Mouse (Mus musculus) spleen, adult 2 months (tissue): ENCODE measurements at regions not wholly inside any gene's neighbourhood (a gene's known extent, or its start where the extent isn't known, plus 50 kb on each side); places are given as distances from the start of the nearest gene placed in this dataset.

Source experiments
- CTCF ChIP-seq: fragments of 200-500 bp; IDR thresholded peaks from 2 replicates; pipeline ENCODE4 v1.5.1; 2011; ENCODE audit warnings: mild to moderate bottlenecking, inconsistent platforms; ENCODE audit not compliant: insufficient read depth, insufficient read length, insufficient replicate concordance; ENCODE audit errors: extremely low read depth
- POLR2A ChIP-seq: fragments of 200-500 bp; IDR thresholded peaks from 2 replicates; pipeline ENCODE4 v1.6.1; 2011; ENCODE audit warnings: low read depth, low read length, inconsistent platforms

GRCm38 (mm10) chr16:93458598-93459496, 145.0 kb downstream of the Setd4 start:
- no peak for TF ChIP-seq POLR2A
- no peak for TF ChIP-seq CTCF
